Mouse (Mus musculus): ENCODE measurements around the gene Rpa1. TPM values are rescaled to one million over a fixed set of nuclear protein-coding genes. Genes with fewer than 3 reads are reported as not detected.
"Not testable (repeated sequence)": the region's sequence is repeated elsewhere in the genome, so short reads cannot be mapped to it uniquely, and the experiment has no call there.

Rpa1 gene
- polyA plus RNA-seq, 1 experiment from 2014 or later = 119 TPM

GRCm38 (mm10) chr11:75304797-75305196 lies 43.3 kb downstream of the Rpa1 start:
- Histone ChIP-seq H3K9ac (replicated peaks; ENCODE audit: low read length) (no peak overlapping the region), H3K4me2 (replicated peaks; ENCODE audit: low read depth, low read length) (no peak overlapping the region), H3K27ac (ENCODE audit: low read length) (no peak overlapping the region), H3K4me1 (ENCODE audit: insufficient read depth, low read length) (no peaks in the 10 kb centered on the region), H3K36me3 (ENCODE audit: insufficient read depth, low read length) (peaks cover 41% of the 10 kb centered on the region), H3K27me3 (ENCODE audit: insufficient read depth, low read length) (no peaks in the 10 kb centered on the region), H3K9me3 (ENCODE audit: low read length) (no peaks in the 10 kb centered on the region), H3K4me3 (ENCODE audit: low read length) (no peak overlapping the region)
- WGBS = 75% methylated on average over 9 of the region's 9 CpGs
- no peak for ATAC-seq (ENCODE audit: low FRiP score, low TSS enrichment)

DNA sequence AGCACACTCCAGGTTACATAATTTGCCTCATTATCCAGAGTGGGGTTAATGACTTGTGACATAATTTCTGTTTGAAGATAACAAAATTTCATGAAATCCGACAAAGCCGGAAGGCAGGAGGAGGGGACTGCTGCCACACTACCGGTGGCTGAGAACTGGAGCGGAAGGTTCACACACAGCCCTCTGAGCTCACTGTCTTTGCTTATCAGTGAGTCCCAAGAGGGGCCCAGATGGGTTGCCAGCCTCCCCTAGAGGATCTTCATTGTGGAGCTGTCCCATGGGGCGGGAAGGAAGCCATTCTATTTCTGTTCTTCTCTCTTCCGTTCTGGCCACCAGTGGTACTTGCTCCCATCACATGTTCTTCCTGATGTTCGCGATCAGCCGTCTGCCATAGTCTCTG lies 47.2 kb downstream of the Rpa1 start:
- H3K4me2 ChIP-seq (replicated peaks; ENCODE audit: low read depth, low read length) = no peak overlapping the region
- 85% methylated on average over 9 of the region's 9 CpGs for WGBS
- peaks cover 5% of the 10 kb centered on the region; the same call in 1 of the 2 replicates for H3K4me1 ChIP-seq (ENCODE audit: insufficient read depth, low read length)
- no peak overlapping the region for H3K27ac ChIP-seq (ENCODE audit: low read length)
- no peaks in the 10 kb centered on the region for H3K9me3 ChIP-seq (ENCODE audit: low read length)
- no peak for ATAC-seq (ENCODE audit: low FRiP score, low TSS enrichment)
- no peaks in the 10 kb centered on the region for H3K27me3 ChIP-seq (ENCODE audit: insufficient read depth, low read length)
- H3K9ac ChIP-seq (replicated peaks; ENCODE audit: low read length) = no peak overlapping the region
- H3K36me3 ChIP-seq (ENCODE audit: insufficient read depth, low read length) = peaks cover 34% of the 10 kb centered on the region
- H3K4me3 ChIP-seq (ENCODE audit: low read length) = no peak overlapping the region

- Histone ChIP-seq H3K9ac (replicated peaks; ENCODE audit: low read length) (no peak overlapping the region), H3K9me3 (ENCODE audit: low read length) (no peaks in the 10 kb centered on the region), H3K4me3 (ENCODE audit: low read length) (no peak overlapping the region), H3K27ac (ENCODE audit: low read length) (no peak overlapping the region), H3K4me2 (replicated peaks; ENCODE audit: low read depth, low read length) (no peak overlapping the region), H3K4me1 (ENCODE audit: insufficient read depth, low read length) (peaks cover 5% of the 10 kb centered on the region; the same call in 1 of the 2 replicates), H3K36me3 (ENCODE audit: insufficient read depth, low read length) (peaks cover 28% of the 10 kb centered on the region), H3K27me3 (ENCODE audit: insufficient read depth, low read length) (no peaks in the 10 kb centered on the region)
- 91% methylated on average over 10 of the region's 10 CpGs for WGBS
- no peak for ATAC-seq (ENCODE audit: low FRiP score, low TSS enrichment)
Measured at GRCm38 (mm10) chr11:75299786-75300185, 48.3 kb downstream of the Rpa1 start.

- peaks cover 8% of the 10 kb centered on the region; the same call in 1 of the 2 replicates for H3K27me3 ChIP-seq (ENCODE audit: insufficient read depth, low read length)
- 26% methylated on average over 11 of the region's 11 CpGs for WGBS
- ATAC-seq (ENCODE audit: low FRiP score, low TSS enrichment) = no peak; the same call in 1 of the 2 replicates
Measured at GRCm38 (mm10) chr11:75298491-75298890, 49.6 kb downstream of the Rpa1 start.

DNA sequence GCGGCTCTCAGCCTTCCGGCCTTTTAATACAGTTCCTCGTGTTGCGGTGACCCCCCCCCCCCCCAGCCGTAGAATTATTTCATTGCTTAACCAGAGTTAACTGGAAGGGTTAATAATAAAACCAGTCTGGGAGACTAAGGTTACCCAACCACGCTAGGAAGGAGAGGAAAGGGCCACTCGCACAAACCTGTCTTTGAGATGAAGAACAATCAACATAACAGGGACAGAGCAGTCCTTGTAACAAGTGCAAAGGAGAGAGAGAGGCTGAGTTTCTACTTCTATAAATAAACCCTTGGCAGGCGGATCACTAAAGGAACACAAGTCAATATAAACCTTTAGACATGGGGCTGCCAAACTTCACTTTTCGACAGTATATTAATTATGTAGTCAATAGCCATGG lies 50.5 kb downstream of the Rpa1 start:
- ATAC-seq (ENCODE audit: low FRiP score, low TSS enrichment) = no peak
- WGBS = 59% methylated on average over 9 of the region's 9 CpGs
- no peak overlapping the region for H3K4me3 ChIP-seq (ENCODE audit: low read length)
- no peak overlapping the region for H3K27ac ChIP-seq (ENCODE audit: low read length)
- peaks cover 16% of the 10 kb centered on the region; the same call in 1 of the 2 replicates for H3K4me1 ChIP-seq (ENCODE audit: insufficient read depth, low read length)
- no peaks in the 10 kb centered on the region for H3K9me3 ChIP-seq (ENCODE audit: low read length)
- no peak overlapping the region for H3K4me2 ChIP-seq (replicated peaks; ENCODE audit: low read depth, low read length)
- H3K27me3 ChIP-seq (ENCODE audit: insufficient read depth, low read length) = peaks cover 15% of the 10 kb centered on the region
- H3K9ac ChIP-seq (replicated peaks; ENCODE audit: low read length) = no peak overlapping the region
- H3K36me3 ChIP-seq (ENCODE audit: insufficient read depth, low read length) = peaks cover 23% of the 10 kb centered on the region

More at GRCm38 (mm10) chr11:75298491-75298890, 49.6 kb downstream of the Rpa1 start:
- H3K9me3 ChIP-seq (ENCODE audit: low read length) = no peaks in the 10 kb centered on the region
- no peak overlapping the region for H3K4me3 ChIP-seq (ENCODE audit: low read length)
- no peak overlapping the region for H3K9ac ChIP-seq (replicated peaks; ENCODE audit: low read length)
- peaks cover 12% of the 10 kb centered on the region; the same call in 1 of the 2 replicates for H3K4me1 ChIP-seq (ENCODE audit: insufficient read depth, low read length)
- no peak overlapping the region for H3K4me2 ChIP-seq (replicated peaks; ENCODE audit: low read depth, low read length)
- peaks cover 28% of the 10 kb centered on the region for H3K36me3 ChIP-seq (ENCODE audit: insufficient read depth, low read length)
- no peak overlapping the region for H3K27ac ChIP-seq (ENCODE audit: low read length)

GRCm38 (mm10) chr11:75296406-75297005 lies 51.6 kb downstream of the Rpa1 start:
- H3K4me2 ChIP-seq (replicated peaks; ENCODE audit: low read depth, low read length) = no peak overlapping the region
- H3K36me3 ChIP-seq (ENCODE audit: insufficient read depth, low read length) = peaks cover 13% of the 10 kb centered on the region
- WGBS = 78% methylated on average over 9 of the region's 9 CpGs
- H3K9me3 ChIP-seq (ENCODE audit: low read length) = no peaks in the 10 kb centered on the region
- no peak for ATAC-seq (ENCODE audit: low FRiP score, low TSS enrichment)
- H3K9ac ChIP-seq (replicated peaks; ENCODE audit: low read length) = no peak overlapping the region
- peaks cover 26% of the 10 kb centered on the region for H3K27me3 ChIP-seq (ENCODE audit: insufficient read depth, low read length)
- H3K4me3 ChIP-seq (ENCODE audit: low read length) = no peak overlapping the region
- peaks cover 18% of the 10 kb centered on the region for H3K4me1 ChIP-seq (ENCODE audit: insufficient read depth, low read length)
- no peak overlapping the region for H3K27ac ChIP-seq (ENCODE audit: low read length)

DNA sequence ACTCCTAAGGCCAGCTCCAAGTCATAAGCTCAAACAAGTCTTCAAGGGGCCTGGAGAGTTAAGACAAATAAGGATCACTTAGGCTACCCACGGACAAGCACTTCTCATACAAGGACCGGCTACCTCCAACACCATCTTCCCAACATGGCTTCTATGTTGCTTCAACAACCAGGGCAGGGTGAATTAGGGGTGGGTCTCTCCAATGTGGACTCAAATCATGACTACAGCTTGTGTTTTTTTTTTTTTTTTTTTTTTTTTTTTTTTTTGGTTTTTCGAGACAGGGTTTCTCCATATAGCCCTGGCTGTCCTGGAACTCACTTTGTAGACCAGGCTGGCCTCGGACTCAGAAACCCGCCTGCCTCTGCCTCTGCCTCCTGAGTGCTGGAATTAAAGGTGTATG lies 52.6 kb downstream of the Rpa1 start:
- ATAC-seq (ENCODE audit: low FRiP score, low TSS enrichment); H3K27ac ChIP-seq (ENCODE audit: low read length); H3K4me3 ChIP-seq (ENCODE audit: low read length); H3K9me3 ChIP-seq (ENCODE audit: low read length); H3K4me2 ChIP-seq (replicated peaks; ENCODE audit: low read depth, low read length); H3K9ac ChIP-seq (replicated peaks; ENCODE audit: low read length); H3K36me3 ChIP-seq (ENCODE audit: insufficient read depth, low read length): not testable (repeated sequence)
- peaks cover 26% of the 10 kb centered on the region for H3K27me3 ChIP-seq (ENCODE audit: insufficient read depth, low read length)
- 91% methylated on average over 5 of the region's 5 CpGs for WGBS
- H3K4me1 ChIP-seq (ENCODE audit: insufficient read depth, low read length) = peaks cover 23% of the 10 kb centered on the region

DNA sequence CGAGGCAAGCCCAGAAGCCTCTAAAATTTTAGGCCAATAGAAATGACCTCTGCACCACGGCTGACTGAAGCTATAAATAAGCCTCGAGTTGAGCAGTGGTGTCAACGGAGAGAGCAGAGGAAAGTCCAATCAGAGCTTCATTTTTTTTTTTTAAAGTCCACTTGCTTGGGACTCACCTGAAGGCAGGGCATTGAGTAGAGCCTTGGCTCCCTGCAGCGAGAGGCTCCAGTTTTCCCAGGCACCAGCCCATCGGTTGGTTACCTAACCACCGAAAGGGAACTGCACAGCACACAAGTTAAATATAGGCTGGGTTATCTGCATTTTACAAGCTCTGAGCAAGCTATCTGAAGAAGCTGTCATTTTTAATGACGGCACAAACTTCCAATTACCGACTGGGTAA lies 53.3 kb downstream of the Rpa1 start:
- no peak; the same call in 1 of the 2 replicates for ATAC-seq (ENCODE audit: low FRiP score, low TSS enrichment)
- H3K9me3 ChIP-seq (ENCODE audit: low read length) = no peaks in the 10 kb centered on the region
- H3K27me3 ChIP-seq (ENCODE audit: insufficient read depth, low read length) = peaks cover 26% of the 10 kb centered on the region
- H3K36me3 ChIP-seq (ENCODE audit: insufficient read depth, low read length) = peaks cover 5% of the 10 kb centered on the region; the same call in 1 of the 2 replicates
- H3K4me1 ChIP-seq (ENCODE audit: insufficient read depth, low read length) = peaks cover 23% of the 10 kb centered on the region
- WGBS = 44% methylated on average over 9 of the region's 9 CpGs
- no peak overlapping the region for H3K27ac ChIP-seq (ENCODE audit: low read length)
- H3K4me2 ChIP-seq (replicated peaks; ENCODE audit: low read depth, low read length) = no peak overlapping the region
- H3K9ac ChIP-seq (replicated peaks; ENCODE audit: low read length) = no peak overlapping the region
- H3K4me3 ChIP-seq (ENCODE audit: low read length) = no peak overlapping the region

DNA sequence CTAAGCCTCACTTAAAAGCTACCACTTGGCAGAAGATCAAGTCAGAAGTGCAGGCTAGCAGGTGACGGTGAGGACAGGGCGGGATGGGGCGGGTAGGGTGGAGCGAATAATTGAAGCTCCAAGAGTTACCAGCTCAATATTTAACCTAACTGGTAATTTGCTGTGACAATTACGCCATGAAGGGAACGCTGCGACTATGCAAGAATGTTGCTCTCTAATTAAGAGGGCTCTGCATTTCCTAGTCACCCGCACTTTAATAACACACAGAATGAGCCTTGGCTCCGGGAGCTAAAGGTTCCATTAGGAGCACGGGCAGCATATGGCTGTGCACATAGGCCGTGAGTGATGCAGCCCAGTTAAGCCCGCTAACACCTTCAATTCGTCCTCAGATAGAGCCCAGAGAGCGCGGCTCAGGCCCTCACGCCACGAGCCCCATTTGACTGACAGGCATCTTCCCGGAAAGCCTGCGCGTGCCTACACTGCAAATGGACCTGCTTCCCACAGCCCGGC lies 54.2 kb downstream of the Rpa1 start:
- peaks cover 26% of the 10 kb centered on the region for H3K27me3 ChIP-seq (ENCODE audit: insufficient read depth, low read length)
- H3K4me1 ChIP-seq (ENCODE audit: insufficient read depth, low read length) = peaks cover 19% of the 10 kb centered on the region
- H3K9me3 ChIP-seq (ENCODE audit: low read length) = no peaks in the 10 kb centered on the region
- 27% methylated on average over 21 of the region's 21 CpGs for WGBS
- peak overlapping the region; percentile 66 for H3K27ac ChIP-seq (ENCODE audit: low read length)
- H3K9ac ChIP-seq (replicated peaks; ENCODE audit: low read length) = no peak overlapping the region
- ATAC-seq (ENCODE audit: low FRiP score, low TSS enrichment) = peak; percentile 43
- H3K4me3 ChIP-seq (ENCODE audit: low read length) = no peak overlapping the region
- no peak overlapping the region for H3K4me2 ChIP-seq (replicated peaks; ENCODE audit: low read depth, low read length)
- H3K36me3 ChIP-seq (ENCODE audit: insufficient read depth, low read length) = no peaks in the 10 kb centered on the region

DNA sequence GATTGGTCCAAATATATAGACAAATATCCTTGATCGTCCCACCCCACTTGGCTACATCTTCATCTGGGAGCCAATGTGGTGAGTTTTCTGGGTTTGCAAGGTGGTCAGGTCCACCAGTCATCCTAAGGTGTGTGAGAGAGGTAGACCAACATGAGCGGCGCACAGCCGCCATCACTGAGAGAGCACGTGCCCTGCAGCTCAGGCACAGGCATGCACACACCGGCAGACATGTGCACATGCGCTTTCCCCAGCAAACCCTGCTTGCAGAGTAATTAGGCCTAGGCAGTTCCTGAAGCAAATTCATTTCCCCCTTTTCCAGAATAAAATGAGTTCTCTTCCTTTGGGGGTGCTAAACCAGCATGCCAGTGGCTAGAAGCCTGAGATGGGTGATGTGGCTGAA lies 55.8 kb downstream of the Rpa1 start:
- Histone ChIP-seq H3K4me1 (ENCODE audit: insufficient read depth, low read length) (peaks cover 18% of the 10 kb centered on the region), H3K9me3 (ENCODE audit: low read length) (no peaks in the 10 kb centered on the region), H3K4me3 (ENCODE audit: low read length) (no peak overlapping the region), H3K27me3 (ENCODE audit: insufficient read depth, low read length) (peaks cover 26% of the 10 kb centered on the region), H3K9ac (replicated peaks; ENCODE audit: low read length) (no peak overlapping the region), H3K4me2 (replicated peaks; ENCODE audit: low read depth, low read length) (no peak overlapping the region), H3K36me3 (ENCODE audit: insufficient read depth, low read length) (no peaks in the 10 kb centered on the region), H3K27ac (ENCODE audit: low read length) (no peak overlapping the region)
- WGBS = 88% methylated on average over 7 of the region's 7 CpGs
- no peak for ATAC-seq (ENCODE audit: low FRiP score, low TSS enrichment)
